Mouse (Mus musculus) cortical plate, adult 2 months (tissue): Measurements from ENCODE around the gene Fam219a.

ENCODE experiments used
- CTCF ChIP-seq: fragments of 200-500 bp; IDR thresholded peaks from 2 replicates; pipeline ENCODE4 v1.5.1; 2011; ENCODE audit warnings: mild to moderate bottlenecking, control low read depth, low read length; ENCODE audit not compliant: insufficient read depth; ENCODE audit errors: extremely low read depth
- POLR2A ChIP-seq: fragments of 200-500 bp; IDR thresholded peaks from 2 replicates; pipeline ENCODE4 v1.6.1; 2011; ENCODE audit warnings: mild to moderate bottlenecking, low read length, control low read depth; ENCODE audit not compliant: insufficient read depth; ENCODE audit errors: extremely low read depth

DNA sequence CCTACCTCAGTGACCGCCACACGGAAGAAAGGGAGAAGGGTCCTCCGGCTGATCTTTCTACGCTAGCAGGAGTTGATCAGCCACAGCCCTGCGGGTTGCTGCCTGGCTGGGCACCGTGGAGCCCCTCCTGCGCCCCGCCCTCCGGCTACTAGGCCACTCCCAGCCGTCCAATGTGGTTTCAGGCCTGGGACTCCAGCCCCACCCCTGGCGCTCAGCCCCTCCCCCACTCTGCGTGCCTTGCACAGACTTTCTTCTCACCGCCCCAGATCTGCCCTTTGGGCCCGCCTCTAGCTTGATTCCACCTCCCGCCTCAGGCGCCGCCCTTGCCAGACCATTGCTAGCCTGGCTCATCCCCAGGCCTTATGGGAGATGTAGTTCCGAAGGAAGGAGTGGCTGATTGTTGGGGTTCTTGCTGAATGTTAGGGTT, 66.3 kb downstream of the Fam219a start, which contains the start of gene AI464131:
- no peak for TF ChIP-seq CTCF
- peak; percentile 63 for TF ChIP-seq POLR2A
